Mouse (Mus musculus) forebrain, embryonic 14.5 days (tissue): ENCODE measurements at regions not wholly inside any gene's neighbourhood (a gene's known extent, or its start where the extent isn't known, plus 50 kb on each side); places are given as distances from the start of the nearest gene placed in this dataset.

Experiments
- ATAC-seq: fragments of 200-750 bp; cut with Nextera tagmentation; 2 replicates; pipeline ENCODE4 v1.8.0; 2017; ENCODE audit warnings: mild to moderate bottlenecking, moderate library complexity
- DNase-seq: peaks from one replicate; pipeline ENCODE4 v3.0.0-alpha.2; 2015; ENCODE audit warnings: low spot score
- H3K27ac ChIP-seq: fragments of 300-500 bp; sonication (generic); 2 replicates; pipeline ENCODE4 v1.5.1; 2014; ENCODE audit warnings: low read depth, mild to moderate bottlenecking, control low read depth, low read length, moderate library complexity
- H3K27me3 ChIP-seq: fragments of 300-500 bp; sonication (generic); replicated peaks from 2 replicates; pipeline ENCODE4 v1.6.1; 2014; ENCODE audit warnings: low read length, control low read depth, mixed read lengths; ENCODE audit not compliant: control insufficient read depth, insufficient read depth
- H3K36me3 ChIP-seq: fragments of 300-500 bp; sonication (generic); 2 replicates; pipeline ENCODE4 v1.6.1; 2014; ENCODE audit warnings: low read length, control low read depth; ENCODE audit not compliant: control insufficient read depth, insufficient read depth
- H3K4me1 ChIP-seq: fragments of 300-500 bp; sonication (generic); 2 replicates; pipeline ENCODE4 v1.6.1; 2014; ENCODE audit warnings: antibody characterized with exemption, low read length, control low read depth; ENCODE audit not compliant: control insufficient read depth, insufficient read depth
- H3K4me2 ChIP-seq: fragments of 300-500 bp; sonication (generic); 2 replicates; pipeline ENCODE4 v1.6.1; 2014; ENCODE audit warnings: mild to moderate bottlenecking, control low read depth, low read length
- H3K4me3 ChIP-seq: fragments of 300-500 bp; sonication (generic); 2 replicates; pipeline ENCODE4 v1.5.1; 2014; ENCODE audit warnings: low read depth, low read length, control low read depth
- H3K9ac ChIP-seq: fragments of 300-500 bp; sonication (generic); 2 replicates; pipeline ENCODE4 v1.6.1; 2014; ENCODE audit warnings: mild to moderate bottlenecking, low read length, control low read depth, moderate library complexity
- H3K9me3 ChIP-seq: fragments of 300-500 bp; sonication (generic); replicated peaks from 2 replicates; pipeline ENCODE4 v1.6.1; 2016; ENCODE audit warnings: low read length, control low read depth, mixed read lengths; ENCODE audit not compliant: control insufficient read depth
- WGBS: fragments of 180-500 bp; shearing (Covaris S2); extraction: QIAGEN DNeasy Blood & Tissue Kit; methylation state at CpG from one replicate; pipeline ENCODE4 v1.1.7; 2014; 5-methylcytosine and 5-hydroxymethylcytosine counted together

DNA sequence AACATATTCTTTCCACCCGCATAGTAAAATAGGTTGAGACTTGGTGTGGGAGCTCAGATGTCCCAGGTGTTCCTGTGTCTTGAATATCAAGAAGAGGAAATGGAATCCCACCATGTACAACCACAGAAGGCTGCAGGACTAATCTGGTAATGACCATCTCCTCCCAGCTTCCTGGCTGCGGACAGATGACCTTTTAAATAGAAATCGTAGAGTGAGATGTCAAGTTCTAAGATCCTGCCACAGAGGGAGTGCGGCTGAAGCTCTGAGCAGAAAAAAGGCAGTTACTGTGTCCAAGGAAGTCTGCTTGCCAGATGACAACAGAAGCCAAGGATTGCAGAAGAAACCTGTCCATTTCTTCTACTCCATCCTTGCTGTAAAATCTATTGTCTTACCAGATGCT, 629.0 kb upstream of the Tmem132c start:
- Histone ChIP-seq H3K27ac (no peak overlapping the region), H3K27me3 (no peaks in the 10 kb centered on the region), H3K36me3 (no peaks in the 10 kb centered on the region), H3K4me3 (no peak overlapping the region), H3K4me1 (no peaks in the 10 kb centered on the region), H3K4me2 (no peak overlapping the region), H3K9ac (no peak overlapping the region), H3K9me3 (no peaks in the 10 kb centered on the region)
- DNase-seq (no peak), ATAC-seq (no peak)
- 93% methylated on average over 4 of the region's 4 CpGs for WGBS

DNA sequence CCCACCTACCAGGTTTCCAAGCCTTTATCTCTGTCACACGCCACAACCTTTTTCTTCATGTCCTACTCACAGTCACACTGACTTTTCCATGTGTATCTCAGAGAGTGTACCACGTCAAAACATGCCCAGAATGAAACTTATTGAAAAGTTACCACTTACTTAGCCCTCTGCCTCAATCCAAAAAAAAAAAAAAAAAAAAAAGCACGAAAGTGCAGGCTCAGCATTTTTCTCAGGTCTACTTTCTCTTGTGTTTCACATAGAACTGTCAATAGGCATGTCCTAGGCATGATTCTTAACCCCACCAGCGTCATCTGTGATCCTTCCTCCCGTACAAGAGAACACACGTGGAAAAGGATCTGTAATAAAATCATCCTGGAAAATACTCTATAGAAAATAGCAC, 619.1 kb upstream of the Tmem132c start:
- no peaks in the 10 kb centered on the region for H3K36me3 ChIP-seq
- no peak overlapping the region for H3K4me3 ChIP-seq
- H3K4me2 ChIP-seq: no peak overlapping the region
- no peaks in the 10 kb centered on the region for H3K4me1 ChIP-seq
- H3K27me3 ChIP-seq: no peaks in the 10 kb centered on the region
- H3K9me3 ChIP-seq: no peaks in the 10 kb centered on the region
- DNase-seq: no peak
- H3K9ac ChIP-seq: no peak overlapping the region
- no peak for ATAC-seq
- H3K27ac ChIP-seq: no peak overlapping the region
- 85% methylated on average over 6 of the region's 6 CpGs for WGBS

DNA sequence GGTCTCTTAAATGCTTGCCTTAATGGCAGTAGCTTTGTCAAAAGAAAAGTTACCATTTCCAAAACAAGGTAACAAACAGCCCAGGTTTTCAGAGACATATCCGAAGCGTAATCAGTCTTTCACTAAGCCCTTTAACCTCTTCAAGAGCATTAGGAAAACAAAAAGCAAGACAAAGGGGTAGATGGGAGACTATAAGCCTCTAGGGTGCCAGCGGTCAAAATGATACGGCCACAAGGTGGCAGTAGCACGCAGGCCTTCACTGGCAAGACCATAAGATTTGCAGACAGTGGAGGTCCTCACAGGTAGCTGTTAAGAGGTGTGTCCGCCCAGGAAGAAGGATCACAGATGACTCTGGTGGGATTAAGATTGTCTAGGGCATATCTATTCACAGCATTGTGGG, 618.4 kb upstream of the Tmem132c start:
- no peak for ATAC-seq
- no peaks in the 10 kb centered on the region for H3K36me3 ChIP-seq
- no peaks in the 10 kb centered on the region for H3K27me3 ChIP-seq
- no peak overlapping the region for H3K27ac ChIP-seq
- H3K9me3 ChIP-seq: no peaks in the 10 kb centered on the region
- no peak overlapping the region for H3K4me2 ChIP-seq
- H3K4me1 ChIP-seq: no peaks in the 10 kb centered on the region
- peak; percentile 70 for DNase-seq
- no peak overlapping the region for H3K9ac ChIP-seq
- 9% methylated on average over 6 of the region's 6 CpGs for WGBS
- no peak overlapping the region for H3K4me3 ChIP-seq

DNA sequence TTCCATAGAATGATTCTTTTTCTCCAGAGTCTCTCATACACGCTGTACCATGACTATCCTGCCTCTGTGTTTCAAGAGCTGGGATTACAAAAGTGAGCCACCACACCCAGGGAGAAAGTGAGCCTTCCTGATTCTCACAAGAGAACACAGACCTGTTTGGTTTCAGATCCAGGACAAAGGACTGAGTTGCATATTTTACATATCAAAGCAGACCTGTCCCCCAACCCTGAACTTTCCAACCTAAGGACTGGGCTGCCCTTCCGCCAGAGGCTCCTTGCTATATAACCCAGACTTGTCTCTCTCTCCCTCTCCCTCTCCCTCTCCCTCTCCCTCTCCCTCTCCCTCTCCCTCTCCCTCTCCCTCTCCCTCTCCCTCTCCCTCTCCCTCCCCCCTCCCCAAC, 611.8 kb upstream of the Tmem132c start:
- ATAC-seq: no peak
- H3K4me2 ChIP-seq: no peak overlapping the region
- WGBS: 22% methylated on average over 2 of the region's 2 CpGs
- no peak for DNase-seq
- H3K4me1 ChIP-seq: no peaks in the 10 kb centered on the region
- no peak overlapping the region for H3K4me3 ChIP-seq
- H3K36me3 ChIP-seq: no peaks in the 10 kb centered on the region
- H3K9me3 ChIP-seq: no peaks in the 10 kb centered on the region
- no peak overlapping the region for H3K9ac ChIP-seq
- no peak overlapping the region for H3K27ac ChIP-seq
- H3K27me3 ChIP-seq: no peaks in the 10 kb centered on the region

DNA sequence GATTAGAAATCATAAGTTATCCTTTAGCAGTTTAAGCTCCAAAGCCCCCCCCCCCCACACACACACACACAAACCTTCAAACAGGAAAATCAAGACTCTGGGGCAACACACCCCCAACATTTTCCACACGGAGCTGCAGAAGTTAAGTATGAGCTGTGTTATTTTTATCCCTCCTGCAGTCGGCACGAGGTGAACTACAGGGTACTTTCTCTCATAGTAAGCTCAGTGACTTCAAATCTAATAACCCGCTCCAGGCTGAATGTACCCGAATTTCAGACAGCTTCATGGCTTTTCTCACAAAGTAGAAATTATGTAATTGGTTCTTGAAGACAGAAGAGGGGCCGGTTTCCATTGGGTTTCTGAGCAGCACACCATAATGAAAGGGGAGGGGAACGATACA, 591.2 kb upstream of the Tmem132c start:
- no peak for ATAC-seq
- DNase-seq: no peak

DNA sequence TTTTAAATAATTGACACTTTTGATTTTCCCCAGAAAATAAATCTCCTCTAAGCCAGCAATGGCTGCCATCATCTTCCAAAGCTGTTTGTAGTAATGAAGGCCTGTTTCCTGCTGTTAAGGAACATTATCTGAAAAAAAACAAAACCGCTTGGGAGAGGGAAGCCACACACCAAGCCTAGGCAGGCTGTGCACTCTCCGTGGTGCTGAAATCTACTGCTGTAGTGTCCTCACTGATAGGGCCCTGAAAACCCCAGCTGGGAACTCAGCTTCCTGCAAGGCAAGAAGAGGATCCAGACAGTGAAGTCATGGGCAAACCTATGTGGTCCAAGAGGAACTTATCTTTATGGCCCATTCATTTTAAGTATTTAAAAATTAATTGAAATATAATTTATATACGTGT, 590.2 kb upstream of the Tmem132c start:
- H3K9ac ChIP-seq: no peak overlapping the region
- H3K4me3 ChIP-seq: no peak overlapping the region
- H3K27me3 ChIP-seq: no peaks in the 10 kb centered on the region
- H3K36me3 ChIP-seq: no peaks in the 10 kb centered on the region
- ATAC-seq (no peak), DNase-seq (peak; percentile 49)
- no peaks in the 10 kb centered on the region for H3K4me1 ChIP-seq
- no peak overlapping the region for H3K4me2 ChIP-seq
- no peaks in the 10 kb centered on the region for H3K9me3 ChIP-seq
- WGBS: 20% methylated on average over 3 of the region's 3 CpGs
- no peak overlapping the region for H3K27ac ChIP-seq

More for the DNA sequence above, 591.2 kb upstream of the Tmem132c start:
- Histone ChIP-seq H3K4me1 (no peaks in the 10 kb centered on the region), H3K9me3 (no peaks in the 10 kb centered on the region), H3K4me2 (no peak overlapping the region), H3K36me3 (no peaks in the 10 kb centered on the region), H3K27ac (no peak overlapping the region), H3K9ac (no peak overlapping the region), H3K27me3 (no peaks in the 10 kb centered on the region), H3K4me3 (no peak overlapping the region)
- 77% methylated on average over 7 of the region's 7 CpGs for WGBS

DNA sequence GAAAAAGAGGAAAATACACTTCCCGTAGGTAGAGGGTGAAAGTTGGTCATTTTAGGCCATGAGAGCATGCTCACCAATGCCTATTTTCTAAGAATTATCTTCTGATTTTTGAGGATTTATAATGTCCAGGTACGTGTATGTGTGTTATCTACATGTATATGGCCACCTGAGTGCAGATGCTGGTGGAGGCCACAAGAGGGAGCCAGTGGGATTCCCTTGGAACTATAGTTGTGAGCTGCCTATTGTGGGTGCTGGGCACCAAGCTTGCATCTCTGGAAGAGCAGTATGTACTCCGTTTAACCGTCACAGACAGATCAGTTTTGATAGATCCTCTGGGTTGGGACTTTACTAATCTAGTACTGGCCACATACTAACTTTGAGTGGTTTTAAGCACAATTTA, 579.0 kb upstream of the Tmem132c start:
- Histone ChIP-seq H3K9ac (no peak overlapping the region), H3K4me3 (no peak overlapping the region), H3K4me2 (no peak overlapping the region), H3K27ac (no peak overlapping the region), H3K9me3 (no peaks in the 10 kb centered on the region; the same call in 1 of the 2 replicates), H3K27me3 (no peaks in the 10 kb centered on the region), H3K36me3 (no peaks in the 10 kb centered on the region), H3K4me1 (no peaks in the 10 kb centered on the region)
- ATAC-seq (no peak), DNase-seq (no peak)
- WGBS: 94% methylated on average over 4 of the region's 4 CpGs

DNA sequence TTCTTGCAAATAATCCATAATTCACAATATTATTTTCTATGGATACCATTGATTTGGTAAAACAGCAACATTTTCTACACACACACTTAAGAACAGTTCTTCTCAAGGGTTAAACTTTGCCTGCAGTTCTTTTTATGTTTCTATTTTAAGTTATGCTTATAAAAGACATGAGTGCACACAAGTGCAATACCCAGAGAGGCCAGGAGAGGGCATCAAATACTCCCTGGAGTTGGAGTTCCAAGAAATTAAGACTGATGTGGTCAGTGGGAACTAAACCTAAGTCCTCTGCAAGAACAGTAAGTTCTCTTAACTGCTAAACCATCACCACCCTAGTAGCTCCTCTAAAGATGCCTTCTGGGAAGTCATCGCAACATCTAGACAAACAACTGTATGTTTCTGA, 570.5 kb upstream of the Tmem132c start:
- H3K27me3 ChIP-seq: no peaks in the 10 kb centered on the region
- 88% methylated on average over 1 of the region's 1 CpGs for WGBS

DNA sequence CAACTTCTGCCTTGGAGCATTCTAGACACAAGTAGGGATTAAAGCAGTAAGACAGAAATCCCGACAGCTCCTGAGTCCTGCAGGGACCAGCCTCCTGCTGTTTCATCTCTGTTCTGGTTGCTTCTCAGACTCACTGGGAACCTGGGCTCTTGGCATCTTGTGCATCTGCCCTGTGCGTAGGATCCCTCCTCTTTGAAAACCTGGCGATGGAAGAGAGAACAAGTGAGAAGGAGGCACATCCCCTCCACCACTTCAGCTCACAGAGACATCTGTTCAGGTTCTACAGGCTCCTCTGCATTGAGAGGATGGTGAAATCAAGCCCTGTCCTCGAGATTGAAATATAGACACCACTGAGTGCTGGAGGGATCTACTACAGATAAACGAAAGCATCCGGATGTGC, 561.3 kb upstream of the Tmem132c start:
- no peak for DNase-seq
- no peak overlapping the region for H3K4me3 ChIP-seq
- no peak for ATAC-seq
- H3K36me3 ChIP-seq: no peaks in the 10 kb centered on the region
- H3K9me3 ChIP-seq: no peaks in the 10 kb centered on the region
- no peaks in the 10 kb centered on the region for H3K4me1 ChIP-seq
- H3K9ac ChIP-seq: no peak overlapping the region
- WGBS: 83% methylated on average over 6 of the region's 6 CpGs
- H3K27ac ChIP-seq: no peak overlapping the region
- no peaks in the 10 kb centered on the region for H3K27me3 ChIP-seq
- H3K4me2 ChIP-seq: no peak overlapping the region

More for the DNA sequence above, 570.5 kb upstream of the Tmem132c start:
- H3K27ac ChIP-seq: no peak overlapping the region
- no peak overlapping the region for H3K4me3 ChIP-seq
- H3K4me2 ChIP-seq: no peak overlapping the region
- no peak overlapping the region for H3K9ac ChIP-seq
- DNase-seq (peak; percentile 70), ATAC-seq (no peak)
- no peaks in the 10 kb centered on the region for H3K36me3 ChIP-seq
- peaks cover 3% of the 10 kb centered on the region; the same call in 1 of the 2 replicates for H3K9me3 ChIP-seq
- H3K4me1 ChIP-seq: no peaks in the 10 kb centered on the region
